Mouse (Mus musculus) kidney, postnatal 36 days (tissue): ENCODE measurements around the gene H2-T23.
"Not testable (repeated sequence)": the region's sequence is repeated elsewhere in the genome, so short reads cannot be mapped to it uniquely, and the experiment has no call there.

ENCODE experiments used
- DNase-seq, 2 experiments: peaks; one replicate each; pipeline ENCODE4 v3.0.0; 2021 to 2022; ENCODE audit warnings: mixed read lengths in 2 of 2

The H2-T23 gene

GRCm38 (mm10) chr17:36032351-36032875 is at the start of gene H2-T23:
H2-T23 (minus strand) TSS chr17:36032855.
- DNase-seq = peak; percentile 81 to 84

GRCm38 (mm10) chr17:36081901-36082300 is 49.2 kb upstream of the H2-T23 start:
- not testable (repeated sequence) for DNase-seq

GRCm38 (mm10) chr17:36060829-36061228 is 28.2 kb upstream of the H2-T23 start:
- DNase-seq = peak; percentile 90 to 98

DNA sequence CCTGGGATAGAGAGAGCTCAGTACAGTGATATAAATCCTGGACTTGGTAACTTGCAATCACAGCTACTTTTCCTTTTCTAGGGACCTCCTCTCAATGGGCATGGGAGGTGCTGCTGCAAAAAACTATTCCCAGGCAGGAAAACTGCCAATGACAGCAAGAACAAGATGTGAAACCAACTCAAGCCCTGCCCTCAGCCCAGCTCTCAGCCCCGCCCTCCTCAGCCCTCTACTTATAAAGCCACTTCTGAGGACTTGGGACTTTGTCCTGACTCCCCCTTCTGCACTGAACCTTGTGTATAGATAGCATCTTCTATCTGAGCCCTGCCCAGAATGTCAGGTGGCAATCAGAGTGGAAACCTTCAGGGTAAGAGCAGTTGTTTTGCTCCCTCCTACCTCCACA is 25.7 kb upstream of the H2-T23 start, which contains the start of gene Gm11127:
TSS of gene Gm11127 (minus strand) at position 10 of the 400 bp plus-strand sequence.
- DNase-seq = peak; percentile 33 to 52

GRCm38 (mm10) chr17:36057927-36058326 is 25.3 kb upstream of the H2-T23 start:
- DNase-seq = not testable (repeated sequence)

DNA sequence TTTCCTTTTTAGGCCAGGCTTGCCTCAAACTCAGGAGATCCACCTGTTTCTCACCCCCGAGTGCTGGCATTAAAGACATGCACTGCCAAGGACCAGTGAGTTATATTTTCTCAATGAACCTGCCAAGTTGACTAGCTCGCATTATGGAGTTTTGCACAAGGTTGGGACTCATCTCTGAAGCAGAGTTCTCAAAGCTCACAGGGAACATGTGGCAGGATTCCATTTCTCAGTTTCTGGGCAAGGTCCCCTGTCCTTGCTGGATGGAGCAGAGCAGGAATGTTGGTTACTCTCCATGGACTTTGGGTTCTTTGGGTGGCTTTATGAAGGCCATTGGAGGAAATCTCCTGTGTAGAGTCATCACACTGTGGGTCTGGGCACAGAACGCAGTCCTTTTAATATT is 10.6 kb upstream of the H2-T23 start:
- peak; percentile 30 to 36 for DNase-seq

- peak; percentile 77 to 95 for DNase-seq
Measured at GRCm38 (mm10) chr17:36042610-36043169, 10.0 kb upstream of the H2-T23 start, which contains the start of the genes H2-T22 and Gm6034. H2-T22 (minus strand) TSS chr17:36042747. Gm6034 (plus strand) TSS chr17:36042961.

DNA sequence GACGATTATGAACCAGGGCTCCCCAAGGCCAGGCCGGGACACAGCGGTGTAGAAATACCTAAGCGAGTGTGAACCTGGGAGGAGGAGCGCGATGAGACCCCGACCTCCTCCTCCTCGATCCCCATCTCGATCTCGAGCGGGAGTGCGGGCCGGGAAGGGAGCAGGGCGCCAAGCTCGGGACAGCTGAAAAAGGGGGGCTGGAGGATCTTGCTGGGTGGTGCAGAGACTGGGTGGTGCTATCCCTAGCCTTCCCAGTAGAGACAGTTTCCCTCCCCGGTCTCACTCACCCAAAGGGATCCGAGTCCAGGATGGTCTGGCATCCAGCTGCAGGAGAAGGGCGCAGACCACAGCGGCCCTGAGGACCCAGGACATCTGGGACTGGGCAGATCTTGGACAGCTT is 9.4 kb upstream of the H2-T23 start:
- peak in 1 of 2 experiments; percentile 32 for DNase-seq

GRCm38 (mm10) chr17:36040604-36041003 is 7.9 kb upstream of the H2-T23 start:
- peak in 1 of 2 experiments; percentile 44 for DNase-seq

DNA sequence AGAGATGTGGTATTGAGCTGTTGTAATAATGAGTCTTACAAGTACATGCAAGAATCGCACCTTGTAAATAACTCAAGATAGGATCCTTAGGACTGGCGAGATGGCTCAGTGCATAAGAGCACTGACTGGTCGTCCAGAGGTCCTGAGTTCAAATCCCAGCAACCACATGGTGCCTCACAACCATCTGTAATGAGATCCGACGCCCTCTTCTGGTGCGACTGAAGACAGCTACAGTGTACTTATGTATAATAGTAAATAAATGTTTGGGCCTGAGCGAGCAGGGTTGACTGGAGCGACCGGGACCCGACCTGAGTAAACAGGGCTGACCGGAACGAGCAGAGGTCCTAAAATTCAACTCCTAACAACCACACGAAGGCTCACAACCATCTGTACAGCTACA is 3.5 kb upstream of the H2-T23 start:
- not testable (repeated sequence) for DNase-seq

GRCm38 (mm10) chr17:36035010-36035638 is 2.5 kb upstream of the H2-T23 start:
- peak; percentile 77 to 83 for DNase-seq

DNA sequence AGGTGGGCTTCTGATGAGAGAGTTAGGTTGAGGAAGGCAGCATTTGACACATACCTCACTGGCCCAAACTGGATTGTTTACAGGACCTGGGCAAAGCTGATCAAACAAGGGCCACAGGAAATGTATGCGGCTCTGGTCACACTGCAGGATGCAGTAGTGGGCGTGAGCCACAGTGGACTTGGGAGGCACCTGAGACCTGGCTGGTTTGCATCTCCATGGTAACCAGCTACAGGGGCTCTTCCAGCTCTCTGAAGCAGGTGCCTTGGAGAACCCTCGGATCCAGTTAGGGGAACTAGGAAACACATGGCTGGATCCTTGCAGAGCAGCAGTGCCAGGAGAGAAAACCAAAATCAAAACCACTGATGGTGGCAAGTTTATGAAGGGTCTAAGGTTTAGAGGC is 1.9 kb upstream of the H2-T23 start:
- not testable (repeated sequence) for DNase-seq

DNA sequence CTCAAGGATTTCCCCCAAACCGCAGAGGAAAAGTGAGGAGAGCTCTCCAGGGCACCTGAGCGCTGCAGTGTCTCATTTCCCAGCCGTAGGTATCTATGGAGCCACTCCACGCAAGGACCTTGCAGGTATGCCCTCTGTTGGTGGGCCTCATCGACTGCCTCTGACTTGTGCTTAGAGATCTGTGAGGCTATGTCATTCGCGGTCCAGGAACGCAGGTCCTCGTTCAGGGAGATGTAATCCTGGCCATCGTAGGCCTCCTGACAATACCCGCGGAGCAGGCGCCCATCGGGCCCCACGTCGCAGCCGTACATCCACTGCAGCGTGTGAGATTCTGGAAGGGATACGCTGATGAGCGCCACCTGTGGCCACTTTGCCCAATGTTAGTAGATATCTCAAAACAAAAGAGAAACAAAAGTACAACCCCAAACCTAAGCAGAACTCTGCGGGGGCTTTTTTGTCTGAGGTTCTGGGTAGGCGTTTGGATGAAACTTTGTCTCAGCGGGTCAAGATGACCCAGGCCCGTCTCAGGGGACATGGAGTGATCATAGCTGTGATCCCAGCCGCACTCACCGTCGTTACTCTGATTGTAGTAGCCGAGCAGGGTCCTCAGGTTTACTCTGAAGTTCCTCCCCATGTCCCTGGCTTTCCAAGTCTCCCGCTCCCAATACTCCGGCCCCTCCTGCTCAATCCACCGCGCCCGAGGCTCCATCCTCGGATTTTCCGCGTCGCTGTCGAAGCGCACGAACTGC is 898 bp downstream of the H2-T23 start:
- peak; percentile 54 to 74 for DNase-seq

DNA sequence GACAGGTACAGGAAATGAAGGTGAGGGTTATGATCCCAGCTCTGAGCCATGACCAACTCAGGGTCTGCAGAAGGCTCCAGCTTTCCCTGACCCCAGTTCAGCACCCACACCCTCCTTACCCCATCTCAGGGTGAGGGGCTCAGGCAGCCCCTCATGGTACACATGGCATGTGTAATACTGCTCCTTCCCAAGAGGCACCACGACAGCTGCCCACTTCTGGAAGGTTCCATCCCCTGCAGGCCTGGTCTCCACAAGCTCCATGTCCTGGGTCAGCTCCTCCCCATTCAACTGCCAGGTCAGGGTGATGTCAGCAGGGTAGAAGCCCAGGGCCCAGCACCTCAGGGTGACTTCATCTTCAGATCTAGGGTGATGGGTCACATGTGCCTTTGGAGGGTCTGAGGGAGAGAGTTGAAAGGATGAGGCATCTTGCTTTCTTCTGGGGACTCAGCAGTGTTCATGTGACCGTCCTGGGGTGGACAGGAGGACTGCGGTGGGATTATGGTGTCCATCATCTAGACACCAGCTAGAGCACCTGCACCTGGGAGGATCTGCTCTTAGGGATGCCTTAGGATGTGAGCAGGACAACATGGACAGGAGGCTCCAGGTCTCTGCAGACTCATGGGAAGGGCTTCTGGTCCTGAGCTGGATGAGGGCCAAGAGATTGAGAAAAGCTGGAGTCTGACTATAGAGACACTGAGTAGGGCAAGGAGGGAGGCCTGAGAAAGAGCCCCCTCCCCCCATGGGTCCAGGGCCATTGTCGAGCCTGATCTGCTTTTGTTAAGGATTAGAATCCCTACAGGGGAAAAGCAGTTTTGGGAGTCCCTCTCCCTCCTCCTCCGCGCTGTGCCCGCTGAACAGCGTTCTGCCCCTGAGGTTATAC is 1.7 kb downstream of the H2-T23 start:
- DNase-seq = not testable (repeated sequence)

DNA sequence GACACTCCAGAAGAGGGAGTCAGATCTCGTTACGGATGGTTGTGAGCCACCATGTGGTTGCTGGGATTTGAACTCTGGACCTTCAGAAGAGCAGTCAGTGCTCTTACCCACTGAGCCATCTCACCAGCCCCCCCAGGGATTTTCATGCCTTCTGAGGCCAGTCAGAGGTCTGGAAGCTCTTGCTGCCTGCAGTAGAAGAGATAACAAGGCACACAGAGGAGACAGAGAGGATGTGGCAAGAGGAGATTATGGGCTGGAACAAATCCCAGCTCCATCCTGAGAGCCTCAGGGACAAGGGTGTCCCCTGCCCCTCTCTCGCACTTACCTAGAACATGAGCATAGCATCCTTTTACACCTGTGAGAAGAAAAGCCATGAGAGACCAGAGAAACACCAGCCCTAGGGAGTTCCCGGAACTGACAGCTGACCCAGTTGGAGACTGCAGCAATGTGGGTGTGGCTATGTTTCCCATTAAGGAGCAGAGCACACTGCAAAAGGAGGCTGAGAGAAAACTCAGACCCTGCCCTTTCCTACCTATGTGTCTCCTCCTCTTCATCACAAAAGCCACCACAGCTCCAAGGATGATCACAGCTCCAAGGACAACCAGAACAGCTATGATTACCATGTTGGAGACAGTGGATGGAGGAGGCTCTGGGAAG is 2.5 kb downstream of the H2-T23 start:
- peak; percentile 37 to 43 for DNase-seq

DNA sequence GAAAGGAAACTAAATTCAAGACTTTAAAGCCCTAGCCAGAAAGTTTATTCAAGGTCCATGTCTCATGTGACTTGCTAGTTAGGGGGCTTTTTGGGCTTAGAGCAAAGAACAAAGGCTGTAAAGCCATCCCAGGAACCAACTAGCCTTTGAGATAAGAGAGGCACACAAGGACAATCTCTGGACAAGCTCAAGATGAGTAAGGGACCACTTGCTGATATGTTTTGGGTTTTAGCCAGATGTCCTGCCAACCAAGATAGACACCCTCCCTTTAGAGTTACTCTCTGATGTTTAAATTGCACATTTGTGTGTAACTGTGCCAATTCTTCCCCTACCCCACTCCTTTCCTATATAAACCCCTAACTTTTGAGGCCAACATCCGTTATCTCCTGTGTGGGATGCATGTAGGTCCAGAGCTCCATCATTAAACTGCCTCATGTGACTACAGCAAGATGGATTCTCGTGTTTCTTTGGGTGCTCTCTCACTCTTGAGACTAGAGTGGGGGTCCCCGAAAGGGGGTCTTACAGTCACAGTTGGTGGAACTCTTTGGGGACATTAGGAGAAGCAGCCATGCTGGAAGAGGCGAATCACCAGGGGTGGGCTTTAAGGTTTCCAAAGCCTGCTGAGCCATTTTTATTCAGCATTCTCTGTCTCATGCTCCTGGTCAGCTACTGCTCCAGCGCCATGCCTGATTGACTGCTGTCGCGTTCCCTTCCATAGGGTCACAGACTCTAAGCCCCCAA is 3.6 kb downstream of the H2-T23 start:
- no peak for DNase-seq

DNA sequence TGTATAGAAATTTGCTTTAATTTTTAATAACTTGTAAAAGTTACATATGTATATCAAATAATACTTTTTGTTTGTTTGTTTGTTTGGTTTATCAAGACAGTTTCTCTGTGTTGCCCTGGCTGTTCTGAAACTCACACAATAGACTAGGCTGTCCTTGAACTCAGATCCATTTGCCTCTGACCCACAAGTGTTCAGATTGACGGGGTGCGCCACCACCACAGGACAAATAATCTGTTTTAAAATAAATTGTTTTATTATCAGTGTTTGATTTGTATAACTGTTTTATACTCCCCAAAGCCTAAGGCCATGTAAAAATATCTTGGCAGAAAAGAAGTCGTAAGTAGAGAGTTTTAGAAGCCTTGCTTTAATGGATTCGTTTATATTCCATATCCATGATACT is 5.0 kb downstream of the H2-T23 start:
- no peak for DNase-seq

GRCm38 (mm10) chr17:36025901-36026300 is 6.8 kb downstream of the H2-T23 start:
- no peak for DNase-seq

- DNase-seq = no peak
Measured at GRCm38 (mm10) chr17:36025197-36025596, 7.5 kb downstream of the H2-T23 start.

DNA sequence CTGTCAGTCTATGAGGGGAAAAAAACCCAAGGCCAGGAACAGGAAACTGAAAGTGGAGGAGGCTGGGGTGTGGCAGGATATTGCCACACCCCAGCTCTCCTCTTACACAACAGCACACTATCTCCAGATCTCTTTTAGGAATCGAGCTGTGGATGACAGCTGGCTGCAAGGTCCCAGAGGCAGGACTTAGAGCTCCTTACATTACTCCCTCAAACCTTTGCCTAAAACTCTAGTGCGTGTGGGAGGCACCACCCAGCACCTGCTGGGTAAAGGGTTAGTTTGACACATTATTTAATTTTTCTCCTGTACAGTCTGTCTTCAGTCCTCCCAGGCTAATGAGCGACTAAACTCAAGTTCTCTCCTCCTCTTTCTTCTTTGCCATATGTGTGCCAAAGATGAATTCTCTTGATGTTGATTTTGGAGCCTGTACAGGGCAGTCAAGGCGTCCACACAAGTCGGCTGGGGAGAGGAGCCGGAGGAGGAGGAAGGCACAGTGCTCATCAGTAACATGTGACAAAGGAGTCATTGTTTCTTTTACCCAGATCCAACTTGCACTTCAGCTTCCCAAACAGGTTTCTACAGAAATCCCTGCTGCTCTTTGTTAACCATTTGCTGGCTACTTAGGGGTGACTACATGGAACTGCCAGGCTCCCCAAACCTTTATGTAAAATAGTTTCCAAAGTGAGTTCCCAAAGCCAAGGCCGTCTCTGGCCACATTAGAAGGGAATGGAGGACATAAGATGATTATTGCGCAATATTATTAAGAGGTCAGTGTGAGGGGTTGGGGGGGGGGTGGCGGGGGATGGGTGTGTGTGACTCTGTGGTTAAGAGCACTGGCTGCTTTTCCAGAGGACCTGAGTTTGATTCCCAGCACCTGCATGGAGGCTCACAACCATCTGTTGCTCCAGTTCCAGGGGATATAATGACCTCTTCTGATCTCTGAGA is 8.7 kb downstream of the H2-T23 start:
- DNase-seq = peak; percentile 56 to 71
